Mouse (Mus musculus) lung, embryonic 15.5 days (tissue): ENCODE data around the gene Ahnak2. TPM values are rescaled to one million over a fixed set of nuclear protein-coding genes. Genes with fewer than 3 reads are reported as not detected.

Experiments used
- ATAC-seq: fragments of 200-750 bp; cut with Nextera tagmentation; 2 replicates; pipeline ENCODE4 v1.8.0; 2017; ENCODE audit warnings: moderate number of reproducible peaks, borderline replicate concordance; ENCODE audit not compliant: low FRiP score, low TSS enrichment; ENCODE audit errors: extremely low read depth
- H3K27ac ChIP-seq: fragments of 300-500 bp; sonication (generic); 2 replicates; pipeline ENCODE4 v1.5.1; 2015; ENCODE audit warnings: moderate library complexity, mild to moderate bottlenecking, inconsistent platforms
- H3K27me3 ChIP-seq: fragments of 300-500 bp; sonication (generic); 2 replicates; pipeline ENCODE4 v1.6.1; 2015; ENCODE audit warnings: inconsistent platforms
- H3K36me3 ChIP-seq: fragments of 300-500 bp; sonication (generic); 2 replicates; pipeline ENCODE4 v1.6.1; 2015; ENCODE audit warnings: inconsistent platforms
- H3K4me1 ChIP-seq: fragments of 300-500 bp; sonication (generic); 2 replicates; pipeline ENCODE4 v1.6.1; 2015; ENCODE audit warnings: inconsistent platforms
- H3K4me2 ChIP-seq: fragments of 300-500 bp; sonication (generic); 2 replicates; pipeline ENCODE4 v1.6.1; 2015; ENCODE audit warnings: inconsistent platforms, mild to moderate bottlenecking, moderate library complexity
- H3K4me3 ChIP-seq: fragments of 300-500 bp; sonication (generic); 2 replicates; pipeline ENCODE4 v1.5.1; 2015; ENCODE audit warnings: mild to moderate bottlenecking, inconsistent platforms
- H3K9ac ChIP-seq: fragments of 300-500 bp; sonication (generic); 2 replicates; pipeline ENCODE4 v1.6.1; 2015; ENCODE audit warnings: inconsistent platforms
- H3K9me3 ChIP-seq: fragments of 300-500 bp; sonication (generic); 2 replicates; pipeline ENCODE4 v1.6.1; 2016; ENCODE audit warnings: inconsistent platforms
- WGBS: fragments of 180-500 bp; shearing (Covaris S2); methylation state at CpG from one replicate; pipeline ENCODE4 v1.1.7; 2015; 5-methylcytosine and 5-hydroxymethylcytosine counted together
- polyA plus RNA-seq: library from polyadenylated mRNA; unstranded; fragments of >200 nt; fragmentation: Nextera tagmentation; extraction: Ambion mirVana; gene quantifications from 2 replicates; pipeline ENCODE4 v1.2.1, GENCODE M21; 2015

The Ahnak2 gene
- polyA plus RNA-seq, 1 experiment from 2014 or later, result 0.98 TPM

- Histone ChIP-seq H3K27ac (no peak overlapping the region), H3K9ac (no peak overlapping the region), H3K36me3 (no peaks in the 10 kb centered on the region), H3K4me1 (peaks cover 35% of the 10 kb centered on the region), H3K4me3 (no peak overlapping the region), H3K27me3 (peaks cover 50% of the 10 kb centered on the region), H3K9me3 (no peaks in the 10 kb centered on the region), H3K4me2 (no peak overlapping the region)
- ATAC-seq, result no peak
- 44% methylated on average over 13 of the region's 13 CpGs for WGBS
Measured at GRCm38 (mm10) chr12:112804046-112804445, 1.6 kb upstream of the Ahnak2 start.

GRCm38 (mm10) chr12:112802917-112803316, 460 bp upstream of the Ahnak2 start:
- H3K9me3 ChIP-seq, result no peaks in the 10 kb centered on the region
- no peak for ATAC-seq
- no peaks in the 10 kb centered on the region for H3K36me3 ChIP-seq
- 15% methylated on average over 3 of the region's 3 CpGs for WGBS
- no peak overlapping the region for H3K4me3 ChIP-seq
- no peak overlapping the region for H3K9ac ChIP-seq
- peaks cover 40% of the 10 kb centered on the region for H3K4me1 ChIP-seq
- peak overlapping the region; percentile 98; the same call in 1 of the 2 replicates for H3K4me2 ChIP-seq
- H3K27me3 ChIP-seq, result peaks cover 50% of the 10 kb centered on the region
- no peak overlapping the region for H3K27ac ChIP-seq

- no peak overlapping the region for H3K27ac ChIP-seq
- no peak overlapping the region for H3K4me2 ChIP-seq
- peaks cover 61% of the 10 kb centered on the region for H3K4me1 ChIP-seq
- no peaks in the 10 kb centered on the region for H3K9me3 ChIP-seq
- ATAC-seq, result no peak; the same call in 1 of the 2 replicates
- no peak overlapping the region for H3K4me3 ChIP-seq
- WGBS, result 6% methylated on average over 4 of the region's 4 CpGs
- H3K27me3 ChIP-seq, result peaks cover 55% of the 10 kb centered on the region
- H3K36me3 ChIP-seq, result no peaks in the 10 kb centered on the region
- no peak overlapping the region for H3K9ac ChIP-seq
Measured at GRCm38 (mm10) chr12:112800476-112800875, 2.0 kb downstream of the Ahnak2 start.

- Histone ChIP-seq H3K36me3 (no peaks in the 10 kb centered on the region), H3K27ac (no peak overlapping the region), H3K4me2 (no peak overlapping the region), H3K9ac (no peak overlapping the region), H3K4me3 (no peak overlapping the region), H3K4me1 (peaks cover 71% of the 10 kb centered on the region), H3K9me3 (no peaks in the 10 kb centered on the region), H3K27me3 (peaks cover 49% of the 10 kb centered on the region)
- 72% methylated on average over 10 of the region's 10 CpGs for WGBS
- no peak for ATAC-seq
Measured at GRCm38 (mm10) chr12:112799237-112799970, 3.1 kb downstream of the Ahnak2 start.

GRCm38 (mm10) chr12:112798716-112799115, 3.7 kb downstream of the Ahnak2 start:
- Histone ChIP-seq H3K36me3 (no peaks in the 10 kb centered on the region), H3K27ac (no peak overlapping the region), H3K27me3 (peaks cover 42% of the 10 kb centered on the region), H3K4me2 (no peak overlapping the region), H3K9ac (no peak overlapping the region), H3K4me3 (no peak overlapping the region), H3K9me3 (no peaks in the 10 kb centered on the region), H3K4me1 (peaks cover 78% of the 10 kb centered on the region)
- WGBS, result 56% methylated on average over 5 of the region's 5 CpGs
- no peak for ATAC-seq

- Histone ChIP-seq H3K27ac (no peak overlapping the region), H3K4me2 (peak overlapping the region; percentile 19; the same call in 1 of the 2 replicates), H3K4me1 (peaks cover 80% of the 10 kb centered on the region), H3K4me3 (no peak overlapping the region), H3K9ac (no peak overlapping the region), H3K36me3 (no peaks in the 10 kb centered on the region), H3K27me3 (peaks cover 38% of the 10 kb centered on the region), H3K9me3 (no peaks in the 10 kb centered on the region)
- WGBS, result 17% methylated on average over 5 of the region's 5 CpGs
- peak; percentile 19; the same call in 1 of the 2 replicates for ATAC-seq
Measured at GRCm38 (mm10) chr12:112798332-112798681, 4.2 kb downstream of the Ahnak2 start.

- peaks cover 80% of the 10 kb centered on the region for H3K4me1 ChIP-seq
- peak; percentile 27; the same call in 1 of the 2 replicates for ATAC-seq
- peaks cover 33% of the 10 kb centered on the region for H3K27me3 ChIP-seq
- no peaks in the 10 kb centered on the region for H3K9me3 ChIP-seq
- 36% methylated on average over 15 of the region's 15 CpGs for WGBS
- no peak overlapping the region for H3K27ac ChIP-seq
- H3K4me3 ChIP-seq, result no peak overlapping the region
- H3K9ac ChIP-seq, result no peak overlapping the region
- peak overlapping the region; percentile 19 for H3K4me2 ChIP-seq
- no peaks in the 10 kb centered on the region for H3K36me3 ChIP-seq
Measured at GRCm38 (mm10) chr12:112797672-112798331, 4.7 kb downstream of the Ahnak2 start.

GRCm38 (mm10) chr12:112796551-112797510, 5.6 kb downstream of the Ahnak2 start:
- Histone ChIP-seq H3K9ac (no peak overlapping the region), H3K27ac (no peak overlapping the region), H3K9me3 (no peaks in the 10 kb centered on the region), H3K4me1 (peaks cover 71% of the 10 kb centered on the region), H3K4me3 (no peak overlapping the region), H3K27me3 (peaks cover 25% of the 10 kb centered on the region), H3K4me2 (no peak overlapping the region; the same call in 1 of the 2 replicates), H3K36me3 (no peaks in the 10 kb centered on the region)
- WGBS, result 33% methylated on average over 17 of the region's 17 CpGs
- no peak for ATAC-seq

- no peak overlapping the region for H3K4me2 ChIP-seq
- no peak overlapping the region for H3K27ac ChIP-seq
- H3K4me3 ChIP-seq, result no peak overlapping the region
- H3K9ac ChIP-seq, result no peak overlapping the region
- H3K27me3 ChIP-seq, result peaks cover 13% of the 10 kb centered on the region
- H3K9me3 ChIP-seq, result no peaks in the 10 kb centered on the region
- WGBS, result 52% methylated on average over 18 of the region's 18 CpGs
- ATAC-seq, result no peak
- peaks cover 63% of the 10 kb centered on the region for H3K4me1 ChIP-seq
- no peaks in the 10 kb centered on the region for H3K36me3 ChIP-seq
Measured at GRCm38 (mm10) chr12:112795466-112796104, 6.9 kb downstream of the Ahnak2 start.

GRCm38 (mm10) chr12:112794998-112795397, 7.5 kb downstream of the Ahnak2 start:
- no peak overlapping the region for H3K4me2 ChIP-seq
- 86% methylated on average over 5 of the region's 5 CpGs for WGBS
- ATAC-seq, result no peak
- no peaks in the 10 kb centered on the region for H3K9me3 ChIP-seq
- H3K27ac ChIP-seq, result no peak overlapping the region
- H3K27me3 ChIP-seq, result peaks cover 12% of the 10 kb centered on the region
- no peaks in the 10 kb centered on the region for H3K36me3 ChIP-seq
- H3K4me3 ChIP-seq, result no peak overlapping the region
- peaks cover 58% of the 10 kb centered on the region for H3K4me1 ChIP-seq
- H3K9ac ChIP-seq, result no peak overlapping the region

- H3K27ac ChIP-seq, result peak overlapping the region; percentile 44; the same call in 1 of the 2 replicates
- no peak overlapping the region for H3K4me3 ChIP-seq
- no peaks in the 10 kb centered on the region for H3K36me3 ChIP-seq
- peaks cover 12% of the 10 kb centered on the region for H3K27me3 ChIP-seq
- H3K9ac ChIP-seq, result no peak overlapping the region
- no peak for ATAC-seq
- H3K9me3 ChIP-seq, result no peaks in the 10 kb centered on the region
- peaks cover 54% of the 10 kb centered on the region for H3K4me1 ChIP-seq
- peak overlapping the region; percentile 21 for H3K4me2 ChIP-seq
- WGBS, result 12% methylated on average over 7 of the region's 7 CpGs
Measured at GRCm38 (mm10) chr12:112794356-112794816, 8.1 kb downstream of the Ahnak2 start.
